Mouse (Mus musculus) layer of hippocampus, adult 9-11 months (tissue): ENCODE data around the gene Itpr1.

Experiments
- DNase-seq: peaks from one replicate; pipeline ENCODE4 v3.0.0; 2022

The Itpr1 gene

GRCm38 (mm10) chr6:108282621-108283020 is 69.7 kb downstream of the Itpr1 start:
- no peak for DNase-seq

DNA sequence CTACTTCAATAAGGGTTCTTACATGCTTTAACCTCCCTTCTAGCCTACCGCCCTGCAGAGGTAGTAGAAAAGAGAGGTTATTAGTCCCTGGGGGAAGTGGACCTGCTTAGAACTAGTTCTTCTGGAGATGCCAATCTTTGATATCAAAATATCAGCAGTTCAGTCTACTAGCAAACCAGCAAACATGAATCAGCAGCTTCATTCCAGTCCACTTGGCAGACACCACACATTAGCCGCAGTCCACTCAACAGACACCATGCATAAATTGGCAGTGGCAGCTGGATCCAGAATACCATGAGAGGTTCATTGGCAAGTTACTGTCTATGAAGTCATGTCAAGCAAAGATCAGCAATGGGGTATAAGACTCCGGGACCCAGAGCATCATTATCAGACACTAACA is 71.8 kb downstream of the Itpr1 start:
- DNase-seq, result no peak

- DNase-seq, result no peak
Observed at GRCm38 (mm10) chr6:108288979-108289378, 76.1 kb downstream of the Itpr1 start.

DNA sequence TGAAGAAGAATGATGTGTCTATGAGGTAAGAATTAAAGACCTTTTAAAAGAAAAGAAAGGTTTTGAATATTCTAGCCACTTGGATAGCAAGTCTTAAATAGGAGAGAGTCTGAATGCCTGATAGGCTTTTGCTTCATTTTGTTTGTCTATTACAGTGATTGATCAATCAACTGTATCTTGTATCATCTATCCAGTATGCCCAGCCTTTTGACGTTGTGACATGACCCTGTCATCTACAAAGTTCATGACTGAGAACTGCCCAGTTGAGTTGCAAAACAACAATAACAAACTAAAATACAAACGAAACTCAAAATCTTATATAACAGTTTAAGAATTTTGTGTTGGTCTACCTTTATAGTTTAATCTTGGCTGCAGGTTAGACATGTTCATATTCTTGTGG is 78.1 kb downstream of the Itpr1 start:
- DNase-seq, result no peak

DNA sequence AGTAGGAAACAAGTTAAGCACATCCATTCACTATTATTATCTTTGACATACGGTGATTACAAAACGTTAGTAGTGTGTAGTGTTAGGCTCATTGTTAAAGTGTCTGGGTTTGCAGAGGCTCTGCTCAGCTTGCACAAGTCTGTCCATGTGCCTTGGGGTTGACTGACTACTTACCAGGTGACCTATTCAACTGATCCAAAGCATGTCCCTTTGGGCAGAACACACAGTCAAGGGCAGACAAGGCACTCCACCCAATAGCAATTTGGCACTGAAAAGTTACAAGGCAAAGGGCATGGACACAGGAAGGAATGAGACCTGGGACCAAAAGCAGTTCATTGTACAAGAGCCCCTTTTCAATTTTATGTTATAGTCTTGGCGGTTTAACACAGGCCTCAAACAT is 78.7 kb downstream of the Itpr1 start:
- DNase-seq, result no peak

GRCm38 (mm10) chr6:108301856-108302255 is 89.0 kb downstream of the Itpr1 start:
- DNase-seq, result no peak

DNA sequence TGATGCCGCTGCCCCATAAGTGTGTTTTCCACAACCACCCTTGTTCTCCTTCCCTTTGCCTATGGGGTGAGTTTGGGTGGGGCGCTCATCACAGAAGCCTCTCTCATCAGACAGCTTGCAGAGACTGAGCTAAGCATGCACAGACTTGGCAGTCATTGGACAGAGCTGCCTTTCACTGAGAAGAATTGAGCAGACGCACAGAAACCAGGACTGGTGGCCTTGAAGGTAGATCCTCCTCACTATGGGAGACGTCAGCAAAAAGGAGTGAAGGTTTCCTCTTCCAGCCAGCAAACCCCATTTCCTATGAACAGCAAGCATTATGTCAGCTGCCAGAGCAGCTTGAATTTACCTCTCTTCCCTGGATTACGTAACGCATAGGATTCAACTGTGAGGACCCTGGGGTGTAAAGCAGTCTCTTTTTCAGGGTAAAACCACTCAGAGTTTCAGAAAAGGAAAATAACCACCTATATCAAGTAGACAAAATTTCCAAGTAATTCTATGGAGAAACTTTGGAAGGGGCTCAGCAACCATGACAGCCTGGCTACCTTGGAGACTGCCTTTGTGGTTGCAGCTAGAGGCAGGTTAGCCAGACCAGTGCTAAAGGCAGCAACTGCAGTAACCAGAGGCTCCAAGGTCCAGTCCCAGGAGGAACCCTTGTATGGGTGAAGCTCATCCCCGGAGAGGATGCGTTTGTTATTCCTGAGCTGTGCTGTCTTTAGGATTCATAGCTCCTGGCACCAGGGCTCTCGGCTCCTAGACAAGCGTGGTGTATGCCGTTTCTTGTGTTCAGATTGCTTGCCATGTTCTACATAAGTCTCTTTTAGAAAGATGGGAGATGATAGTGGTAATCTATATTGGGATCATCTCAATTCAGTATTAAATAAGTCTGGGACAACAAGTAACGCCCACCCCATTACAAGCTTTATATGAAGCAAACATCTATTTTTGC is 91.0 kb downstream of the Itpr1 start:
- DNase-seq, result no peak

- DNase-seq, result no peak
Observed at GRCm38 (mm10) chr6:108305171-108305779, 92.4 kb downstream of the Itpr1 start.

GRCm38 (mm10) chr6:108306240-108306639 is 93.3 kb downstream of the Itpr1 start:
- DNase-seq, result no peak

- no peak for DNase-seq
Observed at GRCm38 (mm10) chr6:108306910-108307584, 94.2 kb downstream of the Itpr1 start.

DNA sequence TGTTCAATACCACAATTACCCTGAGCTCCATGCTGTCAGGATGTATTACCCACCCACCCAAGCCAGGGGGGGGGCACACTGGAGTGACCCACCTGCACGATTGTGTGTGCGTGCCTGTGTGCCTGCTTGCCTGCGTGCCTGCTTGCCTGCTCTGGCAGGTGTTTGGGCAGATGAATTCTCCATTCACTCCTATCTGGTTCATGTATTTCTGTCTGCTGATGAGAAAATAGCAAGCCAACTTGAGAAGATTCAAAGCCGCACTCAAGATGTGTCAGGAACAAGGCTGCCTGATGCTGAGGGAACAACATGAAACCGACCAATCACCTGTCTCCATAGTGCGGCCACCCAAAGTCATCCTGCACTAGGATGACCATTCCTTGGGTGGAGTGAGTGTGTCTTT is 94.9 kb downstream of the Itpr1 start:
- no peak for DNase-seq

DNA sequence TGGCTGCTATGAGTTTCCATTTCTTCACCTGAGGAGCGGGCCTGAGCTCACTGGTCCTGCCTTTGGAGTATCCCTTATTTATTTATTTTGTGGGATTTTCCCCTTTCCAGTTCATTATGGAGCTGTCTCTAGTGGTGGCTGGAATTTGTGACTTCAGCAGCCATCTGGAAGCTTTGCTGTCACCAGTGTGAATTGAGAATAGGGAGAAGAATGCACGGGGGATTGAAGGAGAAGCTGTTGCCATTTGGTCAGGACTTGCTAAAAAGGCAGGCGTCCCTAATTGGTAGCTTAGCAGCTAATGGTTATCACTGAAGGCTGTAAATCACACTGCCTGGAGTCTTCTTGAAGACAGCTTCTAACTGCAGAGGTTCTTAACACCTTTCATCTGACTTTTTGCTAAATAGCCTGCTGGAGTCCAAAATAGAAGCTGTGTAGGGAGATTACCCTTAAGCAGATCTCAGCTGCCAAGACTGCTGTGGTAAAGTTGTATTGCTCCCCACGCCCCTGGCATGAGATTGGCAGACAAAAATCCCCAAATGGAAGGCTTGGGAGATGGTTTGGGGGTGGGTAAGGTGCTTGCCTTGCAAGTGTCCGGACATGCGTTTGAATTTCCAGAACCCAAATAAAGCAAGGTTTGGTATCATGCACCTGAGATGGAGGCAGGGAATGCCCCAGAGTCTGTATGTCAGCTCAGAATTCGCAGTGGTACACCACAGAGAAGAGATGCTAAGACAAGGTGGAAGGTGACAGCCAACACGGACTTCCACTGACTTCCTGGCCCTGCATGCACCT is 96.7 kb downstream of the Itpr1 start:
- DNase-seq, result no peak

- DNase-seq, result no peak
Observed at GRCm38 (mm10) chr6:108313056-108313455, 100.2 kb downstream of the Itpr1 start.

DNA sequence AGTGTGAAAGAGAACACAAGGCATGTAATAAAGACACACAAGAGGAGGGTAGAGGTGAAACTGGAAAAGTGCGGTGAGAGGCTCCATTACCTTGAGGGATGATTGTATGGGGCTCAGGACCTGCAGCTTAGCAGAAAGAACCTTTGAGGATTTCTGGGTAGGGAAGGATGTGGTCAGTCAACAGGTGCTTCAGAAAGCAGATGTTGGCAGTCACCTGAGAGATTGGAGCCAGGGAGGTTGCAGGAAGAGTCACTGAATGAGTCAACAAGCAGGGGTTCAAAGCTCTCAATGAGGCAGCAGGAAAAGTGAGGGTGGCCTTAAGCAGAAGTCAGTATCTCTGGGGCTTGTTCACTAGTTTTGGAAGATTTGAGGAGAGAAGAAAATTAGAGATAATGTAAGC is 101.1 kb downstream of the Itpr1 start:
- no peak for DNase-seq

DNA sequence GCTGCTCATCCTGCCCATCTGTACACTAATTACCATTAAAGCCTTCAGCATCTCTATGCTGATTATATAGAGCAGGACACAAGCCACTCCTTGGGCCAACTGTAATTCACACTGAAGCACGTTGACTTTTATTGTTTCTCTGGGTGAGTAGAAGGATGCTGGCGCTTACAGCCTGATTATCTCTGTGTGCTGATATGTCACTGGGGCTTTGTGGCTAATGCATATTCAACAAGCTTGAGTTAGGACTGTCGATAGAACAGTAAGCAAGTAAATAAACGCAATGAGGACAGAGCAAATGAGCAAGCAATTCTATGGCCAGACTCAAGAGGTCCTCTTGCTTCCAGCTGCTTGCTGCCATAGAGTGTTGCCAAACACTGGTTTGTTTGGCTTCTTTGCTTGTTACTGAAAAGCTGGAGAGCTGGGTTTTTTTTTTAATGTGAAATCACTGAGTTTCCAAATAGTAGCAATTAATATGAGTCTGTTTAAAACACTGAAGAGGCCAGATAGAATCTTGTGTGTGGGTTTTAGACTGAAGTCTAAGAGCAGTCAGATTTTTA is 103.5 kb downstream of the Itpr1 start:
- DNase-seq, result no peak

DNA sequence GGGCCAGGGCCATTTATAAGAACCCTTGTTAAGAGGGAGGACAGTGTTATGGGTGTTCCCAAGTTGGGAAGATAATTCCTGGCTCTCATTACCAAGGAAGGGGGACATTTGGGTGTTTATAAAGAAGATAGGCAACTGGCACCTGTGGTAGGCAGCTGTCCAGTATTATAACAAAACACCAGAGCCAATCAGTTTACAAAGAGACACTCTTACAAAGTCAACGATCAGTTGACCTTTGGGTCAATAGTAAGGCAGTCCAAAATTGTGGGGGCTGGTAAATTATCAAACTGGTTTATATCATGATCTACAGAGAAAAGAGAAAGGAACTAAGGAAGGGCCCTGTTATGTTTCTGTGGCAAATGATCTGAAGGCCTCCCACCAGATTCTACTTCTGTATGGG is 104.1 kb downstream of the Itpr1 start:
- DNase-seq, result no peak

GRCm38 (mm10) chr6:108321653-108322052 is 108.8 kb downstream of the Itpr1 start:
- peak; percentile 84 for DNase-seq

- DNase-seq, result no peak
Observed at GRCm38 (mm10) chr6:108324464-108325025, 111.6 kb downstream of the Itpr1 start.

DNA sequence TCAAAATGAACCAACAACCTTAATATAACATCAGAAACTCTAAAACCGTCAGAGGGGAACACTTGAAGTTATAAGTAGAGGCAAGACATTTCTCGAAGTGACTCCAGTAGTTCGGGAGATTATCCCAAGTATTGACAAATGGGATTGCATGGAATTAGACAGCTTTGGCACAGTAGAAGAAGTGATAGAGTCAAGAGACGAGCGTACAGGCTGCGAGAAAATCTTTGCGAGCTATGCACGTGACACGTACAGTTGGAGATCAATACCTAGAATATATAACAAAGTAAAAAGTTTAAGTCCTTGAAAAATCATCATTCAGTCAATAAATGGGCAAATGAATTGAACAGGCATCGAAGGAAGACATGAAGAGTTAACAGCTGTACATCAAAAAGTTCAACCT is 112.5 kb downstream of the Itpr1 start:
- DNase-seq, result no peak

DNA sequence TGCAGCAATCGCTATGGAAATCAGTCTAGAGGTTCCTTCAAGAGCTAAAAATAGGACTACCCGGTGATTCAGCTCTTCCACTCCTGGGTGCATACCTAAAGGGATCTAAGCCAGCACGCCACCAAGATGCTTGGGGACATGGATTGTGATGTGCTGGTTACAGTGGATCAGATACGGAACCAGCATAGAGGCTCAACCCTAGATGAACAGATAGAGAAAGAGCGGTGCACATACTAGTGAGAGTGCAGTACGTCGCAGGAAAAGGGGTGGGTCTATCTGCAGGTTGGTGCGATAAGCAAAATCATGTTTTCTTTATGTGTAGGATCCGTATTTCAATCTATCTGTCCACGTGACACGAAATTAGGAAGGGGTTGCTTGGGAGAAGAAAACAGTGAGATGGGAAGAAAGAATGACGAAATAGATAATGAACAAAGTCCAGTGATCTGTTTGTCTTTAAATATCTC is 113.1 kb downstream of the Itpr1 start:
- DNase-seq, result no peak

DNA sequence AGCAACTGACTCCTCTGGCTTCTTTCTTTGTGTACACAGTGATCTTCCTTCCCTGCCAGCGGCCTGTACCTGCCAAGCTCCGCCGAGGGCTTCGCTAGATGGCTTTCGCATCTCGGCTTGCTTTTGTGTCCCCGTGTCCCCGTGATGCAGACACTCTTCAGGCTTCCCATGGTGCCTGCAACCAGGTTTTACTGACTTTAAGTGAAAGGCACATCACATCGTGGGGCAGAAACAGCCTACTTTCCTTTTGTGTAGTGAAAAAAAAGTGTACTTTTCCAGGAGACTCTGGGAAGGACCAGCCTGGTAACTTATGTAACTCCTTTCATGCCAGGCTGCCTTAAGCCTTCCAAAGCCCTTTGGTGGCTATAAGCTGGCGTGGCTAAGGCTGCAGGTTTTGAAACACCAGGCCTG is 113.9 kb downstream of the Itpr1 start:
- DNase-seq, result no peak

DNA sequence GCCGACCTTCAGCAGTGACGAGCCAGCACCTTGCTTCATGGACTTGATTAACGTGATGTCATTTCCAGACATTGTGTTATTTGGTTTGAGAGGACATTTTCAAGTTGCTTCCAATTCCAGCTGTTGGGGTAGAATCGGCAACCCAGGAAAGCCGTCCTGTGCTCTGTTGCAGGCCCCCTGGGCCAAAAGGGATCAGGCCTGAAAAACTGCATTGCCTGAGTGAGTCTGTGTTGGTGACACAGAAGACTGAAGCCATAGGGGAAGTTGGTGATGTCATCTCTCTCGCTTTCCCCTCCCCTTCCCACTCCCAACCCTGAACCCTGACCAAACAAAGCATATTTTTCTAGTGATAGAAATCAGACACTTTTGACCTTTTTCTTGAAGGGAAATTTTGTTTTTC is 114.7 kb downstream of the Itpr1 start:
- no peak for DNase-seq
